Mouse (Mus musculus): ENCODE data around the gene Numb.

DNA sequence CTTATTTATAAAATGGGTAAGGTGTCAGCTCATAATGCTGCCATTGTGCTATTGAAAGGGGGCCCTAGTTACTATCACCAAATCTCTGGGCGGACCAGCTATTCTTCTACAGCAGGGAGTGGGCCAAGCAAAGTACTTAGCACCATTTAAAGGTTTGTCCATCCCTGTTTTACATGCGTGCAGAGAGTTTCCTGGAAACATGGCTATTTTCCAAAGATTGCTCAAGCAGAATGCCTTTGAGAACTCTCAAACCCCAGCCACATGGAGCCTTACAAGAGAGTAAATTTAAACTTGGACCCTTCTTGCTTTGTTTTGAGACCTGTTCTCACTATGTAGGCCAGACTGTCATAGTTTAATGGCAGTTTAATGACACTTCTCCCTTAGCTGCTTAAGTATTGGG is 4.3 kb upstream of the Numb start:
- TF ChIP-seq CTCF (IDR thresholded peaks at IDR 0.05; ENCODE audit: borderline replicate concordance, extremely low read depth, insufficient read depth, insufficient read length), result no peak
- TF ChIP-seq POLR2A (IDR thresholded peaks at IDR 0.05; ENCODE audit: borderline replicate concordance, extremely low read depth, insufficient read depth, insufficient read length, poor library complexity, severe bottlenecking), result no peak
